Mouse (Mus musculus) erythroblast, embryonic 14.5 days (primary cell): ENCODE data around the gene Abr.

Source experiments
- GATA1 ChIP-seq: IDR thresholded peaks from 2 replicates; pipeline ENCODE4 v1.6.1; 2012; ENCODE audit warnings: low read length, inconsistent platforms, mixed read lengths
- TAL1 ChIP-seq: IDR thresholded peaks from 3 replicates; pipeline ENCODE4 v1.6.1; 2012; ENCODE audit warnings: low read length, inconsistent platforms, mixed read lengths

GRCm38 (mm10) chr11:76543300-76543699 is 78.8 kb downstream of the Abr start:
- TF ChIP-seq GATA1 (no peak), TAL1 (no peak)
